Mouse (Mus musculus) T-cell, adult 2 months (primary cell): Measurements from ENCODE around the gene Btg4.
A peak's percentile ranks its signal among the peaks of the same experiment; 100 is the strongest.

Experiments
- DNase-seq: peaks from one replicate; pipeline ENCODE4 v3.0.0; 2022; ENCODE audit warnings: low spot score

Btg4 gene

GRCm38 (mm10) chr9:51165312-51166180, 104.8 kb downstream of the Btg4 start, which contains the start of gene Gm32742:
TSS of gene Gm32742 (minus strand) at chr9:51165517.
- DNase-seq, result no peak

GRCm38 (mm10) chr9:51167954-51168353, 107.3 kb downstream of the Btg4 start:
- DNase-seq, result peak; percentile 6

GRCm38 (mm10) chr9:51168698-51169097, 108.0 kb downstream of the Btg4 start:
- no peak for DNase-seq

- no peak for DNase-seq
Measured at GRCm38 (mm10) chr9:51169133-51169532, 108.4 kb downstream of the Btg4 start.
